Mouse (Mus musculus) hindlimb bud, embryonic 11.5 days (tissue): Measurements from ENCODE around the gene Rnf40.
"Not testable (repeated sequence)": the region's sequence is repeated elsewhere in the genome, so short reads cannot be mapped to it uniquely, and the experiment has no call there.

Source experiments
- DNase-seq: peaks from one replicate; pipeline ENCODE4 v3.0.0-alpha.2; 2012; ENCODE audit warnings: low read depth, low spot score; ENCODE audit errors: extremely low spot score

Rnf40 gene

GRCm38 (mm10) chr7:127601735-127602134 is 13.2 kb downstream of the Rnf40 start:
- DNase-seq, result no peak

DNA sequence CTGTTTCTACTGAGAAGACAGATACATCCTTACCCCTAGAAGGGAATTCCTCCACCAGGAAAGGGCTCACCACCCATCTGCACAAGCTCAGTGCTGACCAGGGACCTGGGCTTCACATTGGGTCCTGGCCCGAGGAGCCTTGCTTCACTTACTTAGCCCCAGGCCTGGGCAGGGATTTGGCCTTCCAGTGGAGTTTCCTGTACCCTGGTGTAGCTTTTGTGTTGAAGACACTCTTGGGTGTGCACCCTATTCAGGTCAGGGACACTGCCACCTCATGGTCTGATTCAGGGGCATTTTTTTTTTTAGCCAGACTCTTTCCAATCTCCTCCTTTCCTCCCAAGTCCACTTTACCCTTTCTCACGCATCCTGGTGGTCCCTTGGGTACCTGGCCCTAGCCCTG is 14.3 kb downstream of the Rnf40 start:
- DNase-seq, result no peak

- DNase-seq, result no peak
These were observed 15.7 kb downstream of the Rnf40 start for GRCm38 (mm10) chr7:127604256-127604655.

DNA sequence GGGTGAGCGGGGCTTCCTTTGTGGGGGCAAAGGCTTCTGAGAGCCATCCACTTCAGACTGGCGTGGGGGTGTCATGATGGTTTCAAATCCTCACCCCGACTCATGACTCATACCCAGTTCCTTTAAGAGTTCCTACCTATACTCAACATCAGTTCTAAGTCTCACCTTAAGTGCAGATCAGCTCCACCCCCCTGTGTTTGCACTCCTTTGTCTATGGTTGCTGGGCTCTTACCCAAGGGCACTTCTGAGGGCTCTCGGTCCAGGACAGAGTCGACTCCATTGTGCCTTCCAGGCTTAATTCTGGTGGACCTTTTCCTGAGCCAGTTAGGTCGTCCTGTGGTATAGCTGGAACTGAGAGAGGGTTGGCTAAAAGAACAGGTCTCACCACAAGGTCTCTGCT is 18.6 kb downstream of the Rnf40 start:
- DNase-seq, result no peak

- DNase-seq, result no peak
These were observed 22.4 kb downstream of the Rnf40 start for GRCm38 (mm10) chr7:127611011-127611410.

- no peak for DNase-seq
These were observed 23.0 kb downstream of the Rnf40 start for GRCm38 (mm10) chr7:127611561-127611960.

DNA sequence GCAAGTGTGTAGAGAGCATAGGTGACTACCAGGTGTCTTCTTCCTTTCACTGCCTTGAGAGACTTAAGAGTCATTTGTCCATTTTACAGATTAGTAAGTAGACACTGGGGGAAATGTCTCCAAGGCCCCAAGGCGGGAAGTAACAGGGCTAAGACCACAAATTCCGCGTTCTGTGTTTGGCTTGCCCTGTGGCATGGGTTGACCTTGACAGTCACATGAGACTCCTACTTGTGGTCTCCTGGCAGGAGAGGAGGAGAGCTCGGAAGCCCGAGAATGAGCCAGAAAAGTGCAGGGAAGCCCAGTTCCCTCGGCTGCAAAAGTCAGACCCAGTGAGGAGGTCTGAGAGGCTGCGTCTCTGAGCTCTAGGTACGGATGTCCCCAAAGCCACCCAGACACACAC is 24.9 kb downstream of the Rnf40 start:
- DNase-seq, result no peak

- no peak for DNase-seq
These were observed 25.5 kb downstream of the Rnf40 start for GRCm38 (mm10) chr7:127614091-127614490.

- DNase-seq, result no peak
These were observed 25.9 kb downstream of the Rnf40 start for GRCm38 (mm10) chr7:127614511-127614890.

DNA sequence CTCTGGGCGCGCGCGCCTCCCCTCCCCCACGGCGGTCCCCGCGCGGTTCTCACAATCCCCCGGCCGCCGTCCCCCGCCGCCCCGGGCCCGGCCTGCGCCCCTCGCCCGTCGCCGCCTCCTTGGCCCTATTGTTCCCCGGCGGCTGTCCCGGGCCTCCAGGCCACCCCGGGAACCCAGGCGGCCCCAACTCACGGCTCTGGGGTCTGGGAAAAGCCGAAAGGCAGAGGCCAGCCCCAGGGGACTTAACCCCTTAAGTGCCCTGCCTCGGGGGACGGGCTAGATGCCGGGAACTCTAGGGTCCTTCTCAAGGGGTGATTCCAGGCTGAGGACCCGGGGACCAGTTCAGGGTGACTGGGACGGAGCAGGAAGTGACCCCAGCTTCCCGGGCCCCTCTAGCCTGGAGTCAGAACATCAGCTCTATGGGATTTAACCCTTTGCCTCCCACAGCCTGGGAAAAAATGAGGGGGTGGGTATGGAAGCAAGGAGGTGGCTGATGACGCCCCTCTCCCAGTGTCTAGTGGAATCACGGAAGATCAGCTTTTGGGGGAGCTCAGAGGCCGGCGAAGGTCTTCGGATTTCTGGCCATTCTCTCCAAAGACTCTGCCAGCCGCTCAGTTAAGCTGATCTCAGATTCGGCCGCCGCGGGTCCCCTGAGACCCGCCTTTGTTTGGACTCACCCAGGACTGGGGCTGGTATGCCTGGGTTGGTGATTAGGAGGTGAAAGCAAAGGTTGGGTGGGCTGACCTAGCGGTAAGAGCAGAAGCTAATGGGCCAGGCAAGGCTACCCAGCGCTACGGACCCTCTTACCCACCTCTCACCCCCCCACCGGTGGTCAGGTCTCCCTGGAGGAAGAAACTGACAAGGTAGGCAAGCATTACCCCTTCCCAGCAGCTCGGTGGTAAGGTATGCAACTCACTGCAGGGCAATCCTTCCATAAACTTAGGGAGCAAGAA is 26.6 kb downstream of the Rnf40 start, which contains the start of gene Zfp629:
Gene Zfp629 (minus strand): TSS at position 907 of the 953 bp plus-strand sequence.
- DNase-seq, result peak; percentile 64

DNA sequence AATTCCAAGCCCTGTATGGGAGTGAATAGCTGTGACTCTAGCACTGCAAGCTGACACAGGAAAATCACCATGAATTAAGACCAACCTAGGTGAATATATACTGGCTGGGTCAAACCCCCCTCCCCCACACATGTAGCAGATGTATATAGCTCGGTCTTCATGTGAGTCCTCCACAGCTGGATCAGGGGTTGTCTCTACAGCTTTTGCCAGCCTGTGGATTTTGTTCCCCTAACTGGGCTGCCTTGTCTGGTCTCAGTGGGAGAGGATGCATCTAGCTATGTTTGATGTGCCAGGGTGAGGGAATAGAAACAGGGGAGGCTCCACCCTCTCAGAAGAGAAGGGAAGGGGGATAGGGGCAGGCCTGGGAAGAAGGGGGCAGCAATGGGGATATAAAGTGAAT is 27.8 kb downstream of the Rnf40 start:
- DNase-seq, result no peak

GRCm38 (mm10) chr7:127616881-127617280 is 28.3 kb downstream of the Rnf40 start:
- no peak for DNase-seq

DNA sequence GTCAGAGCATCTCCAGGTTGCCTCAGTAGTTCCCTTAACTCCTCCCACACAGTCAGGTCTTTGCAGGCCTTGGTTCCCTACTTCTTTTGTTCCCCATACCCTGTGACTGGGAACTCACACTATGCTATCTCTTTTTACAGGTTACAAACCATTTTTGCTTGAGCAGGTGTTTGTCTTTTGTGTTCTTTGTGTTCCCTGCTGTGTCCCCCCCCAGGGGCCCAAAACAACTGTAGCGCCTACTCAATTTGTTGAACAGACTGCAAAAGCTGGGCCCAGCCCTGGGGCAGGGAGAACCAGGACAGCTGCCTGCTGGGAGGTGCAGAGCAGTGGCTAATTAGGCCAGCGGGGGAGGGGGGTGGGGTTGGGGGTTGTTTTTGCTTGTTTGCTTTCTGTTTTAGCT is 29.4 kb downstream of the Rnf40 start:
- DNase-seq, result no peak

- DNase-seq, result not testable (repeated sequence)
These were observed 29.8 kb downstream of the Rnf40 start for GRCm38 (mm10) chr7:127618402-127618801.

DNA sequence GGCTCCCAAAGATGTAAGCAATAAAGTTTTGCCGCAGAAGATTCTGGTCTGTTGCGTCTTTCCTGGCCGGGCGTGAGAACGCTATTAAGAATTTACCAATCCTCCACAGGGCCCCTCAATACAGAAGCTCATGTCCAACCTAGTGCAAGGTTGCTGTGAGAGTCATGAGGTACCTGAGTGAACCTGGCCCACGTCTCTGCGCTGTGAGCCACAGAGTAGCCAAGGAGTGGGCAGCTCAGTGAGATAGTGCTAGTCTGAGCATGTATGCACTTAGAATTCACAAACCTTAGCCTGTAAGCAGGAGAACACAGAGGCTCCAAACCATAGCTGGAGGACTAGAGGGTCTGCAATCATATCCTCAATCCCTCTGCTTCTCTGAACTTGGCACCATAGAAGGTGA is 37.5 kb downstream of the Rnf40 start:
- DNase-seq, result no peak

GRCm38 (mm10) chr7:127626471-127626870 is 37.9 kb downstream of the Rnf40 start:
- DNase-seq, result no peak

GRCm38 (mm10) chr7:127628646-127629045 is 40.1 kb downstream of the Rnf40 start:
- no peak for DNase-seq

- no peak for DNase-seq
These were observed 42.8 kb downstream of the Rnf40 start for GRCm38 (mm10) chr7:127631416-127631815.

- no peak for DNase-seq
These were observed 48.4 kb downstream of the Rnf40 start for GRCm38 (mm10) chr7:127636963-127637362.

- no peak for DNase-seq
These were observed 52.7 kb downstream of the Rnf40 start for GRCm38 (mm10) chr7:127641260-127641659.

- DNase-seq, result no peak
These were observed 53.7 kb downstream of the Rnf40 start for GRCm38 (mm10) chr7:127642254-127642653.

- DNase-seq, result no peak
These were observed 57.8 kb downstream of the Rnf40 start for GRCm38 (mm10) chr7:127646363-127646762.

DNA sequence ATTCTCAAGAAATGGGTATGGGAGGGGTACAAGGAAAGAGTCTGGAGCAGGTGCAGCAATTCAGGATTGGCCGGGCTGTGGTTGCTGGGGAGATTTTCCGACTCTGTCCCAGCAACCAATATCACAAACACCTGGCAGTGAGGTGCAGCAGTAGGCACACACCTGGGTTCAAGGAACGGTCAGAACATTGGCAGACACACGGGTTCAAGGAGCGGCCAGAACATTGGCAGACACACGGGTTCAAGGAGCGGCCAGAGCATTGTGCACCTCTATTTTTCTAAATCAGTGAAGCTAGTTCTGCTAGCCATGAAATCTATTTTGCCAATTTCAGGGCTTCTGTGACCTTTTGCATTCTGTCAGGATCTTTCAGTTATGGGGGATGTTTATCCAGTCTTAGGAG is 59.0 kb downstream of the Rnf40 start:
- not testable (repeated sequence) for DNase-seq
